Mouse (Mus musculus) neural tube, embryonic 13.5 days (tissue): ENCODE measurements around the gene Shd. TPM values are rescaled to one million over a fixed set of nuclear protein-coding genes. Genes with fewer than 3 reads are reported as not detected.

Experiments used
- ATAC-seq: fragments of 200-750 bp; cut with Nextera tagmentation; 2 replicates; pipeline ENCODE4 v1.8.0; 2017; ENCODE audit warnings: low read depth, mild to moderate bottlenecking, moderate TSS enrichment, moderate library complexity
- H3K27ac ChIP-seq: fragments of 300-500 bp; sonication (generic); replicated peaks from 2 replicates; pipeline ENCODE4 v1.5.1; 2015; ENCODE audit warnings: moderate library complexity, mild to moderate bottlenecking, inconsistent platforms
- H3K27me3 ChIP-seq: fragments of 300-500 bp; sonication (generic); 2 replicates; pipeline ENCODE4 v1.6.1; 2015; ENCODE audit warnings: mild to moderate bottlenecking, inconsistent platforms
- H3K36me3 ChIP-seq: fragments of 300-500 bp; sonication (generic); 2 replicates; pipeline ENCODE4 v1.6.1; 2015; ENCODE audit warnings: mild to moderate bottlenecking, inconsistent platforms
- H3K4me1 ChIP-seq: fragments of 300-500 bp; sonication (generic); replicated peaks from 2 replicates; pipeline ENCODE4 v1.6.1; 2015; ENCODE audit warnings: inconsistent platforms
- H3K4me2 ChIP-seq: fragments of 300-500 bp; sonication (generic); 2 replicates; pipeline ENCODE4 v1.6.1; 2015; ENCODE audit warnings: inconsistent platforms, mild to moderate bottlenecking, moderate library complexity
- H3K4me3 ChIP-seq: fragments of 300-500 bp; sonication (generic); 2 replicates; pipeline ENCODE4 v1.5.1; 2015; ENCODE audit warnings: mild to moderate bottlenecking, inconsistent platforms
- H3K9ac ChIP-seq: fragments of 300-500 bp; sonication (generic); 2 replicates; pipeline ENCODE4 v1.6.1; 2015; ENCODE audit warnings: moderate library complexity, mild to moderate bottlenecking, inconsistent platforms
- H3K9me3 ChIP-seq: fragments of 300-500 bp; sonication (generic); 2 replicates; pipeline ENCODE4 v1.6.1; 2016; ENCODE audit warnings: inconsistent platforms
- WGBS: fragments of 180-500 bp; shearing (Covaris S2); methylation state at CpG from one replicate; pipeline ENCODE4 v1.1.7; 2015; 5-methylcytosine and 5-hydroxymethylcytosine counted together
- polyA plus RNA-seq: library from polyadenylated mRNA; unstranded; fragments of >200 nt; fragmentation: Nextera tagmentation; extraction: Ambion mirVana; gene quantifications from 2 replicates; pipeline ENCODE4 v1.2.1, GENCODE M21; 2015

Shd gene
- polyA plus RNA-seq, 1 experiment from 2014 or later = 161 TPM

DNA sequence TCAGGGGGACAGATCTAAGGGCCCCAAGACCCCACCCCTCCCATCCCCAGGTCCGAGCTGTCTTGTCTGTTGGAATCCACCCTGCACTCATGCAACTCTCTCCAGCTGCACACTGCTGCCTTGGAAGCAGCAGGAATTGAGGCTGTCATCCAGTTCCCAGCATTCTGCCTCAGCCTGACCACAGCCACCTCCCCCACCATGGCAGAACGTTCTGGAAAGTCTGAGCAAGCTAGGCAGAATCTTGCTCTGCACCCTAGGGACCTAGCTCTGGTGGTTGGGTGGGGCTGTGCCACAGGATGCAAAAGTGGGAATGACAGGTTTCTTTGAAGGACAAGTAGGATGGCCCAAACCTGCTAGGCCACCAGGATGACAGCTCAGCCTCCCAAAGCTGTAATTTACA lies 54.2 kb downstream of the Shd start:
- no peak overlapping the region for H3K4me2 ChIP-seq
- ATAC-seq = no peak
- 81% methylated on average over 2 of the region's 2 CpGs for WGBS
- H3K36me3 ChIP-seq = peaks cover 31% of the 10 kb centered on the region
- no peak overlapping the region for H3K4me3 ChIP-seq
- H3K27me3 ChIP-seq = no peaks in the 10 kb centered on the region
- no peaks in the 10 kb centered on the region for H3K9me3 ChIP-seq
- H3K27ac ChIP-seq = no peak overlapping the region
- no peak overlapping the region for H3K9ac ChIP-seq
- H3K4me1 ChIP-seq = peaks cover 48% of the 10 kb centered on the region

DNA sequence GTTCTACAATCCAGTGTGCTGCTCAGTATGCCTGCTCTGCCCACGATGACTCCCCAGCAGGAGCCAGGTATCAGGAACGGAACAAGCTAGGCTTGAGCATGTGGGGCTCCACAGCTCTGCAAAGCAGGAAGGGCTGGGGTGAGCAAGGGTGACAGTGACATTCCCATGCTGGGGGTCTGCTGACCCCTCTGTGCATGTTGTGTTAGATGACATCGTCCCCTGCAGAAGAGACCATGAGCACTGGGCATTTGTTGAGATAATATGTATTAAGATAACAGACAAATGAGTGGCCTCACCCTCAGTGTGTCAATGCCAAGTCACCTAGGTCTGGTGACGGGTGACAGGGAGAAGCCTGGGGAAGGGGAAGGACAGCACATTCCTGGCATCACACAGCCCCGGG lies 54.7 kb downstream of the Shd start:
- peaks cover 51% of the 10 kb centered on the region for H3K4me1 ChIP-seq
- H3K4me2 ChIP-seq = no peak overlapping the region
- no peak for ATAC-seq
- no peak overlapping the region for H3K4me3 ChIP-seq
- H3K27ac ChIP-seq = no peak overlapping the region
- H3K9ac ChIP-seq = no peak overlapping the region
- no peaks in the 10 kb centered on the region for H3K27me3 ChIP-seq
- WGBS = 79% methylated on average over 5 of the region's 5 CpGs
- no peaks in the 10 kb centered on the region for H3K9me3 ChIP-seq
- H3K36me3 ChIP-seq = peaks cover 31% of the 10 kb centered on the region

Other genes starting within 250 kb of the Shd start
- gene Adgre4, start 220.5 kb upstream of the Shd start, polyA plus RNA-seq = 0.06 TPM in 1 of 2 replicates, not detected in the other
- 10.1 and 11.9 TPM in 2 replicates for gene Zfp119a, start 91.5 kb upstream of the Shd start, polyA plus RNA-seq
- 15.6 and 18.9 TPM in 2 replicates for gene Zfp959, start 78.4 kb upstream of the Shd start, polyA plus RNA-seq
- 9.0 and 9.6 TPM in 2 replicates for gene Zfp119b, start 21.0 kb upstream of the Shd start, polyA plus RNA-seq
- gene Ebi3, start 17.8 kb upstream of the Shd start, polyA plus RNA-seq = 4.1 and 5.1 TPM in 2 replicates
- 21.1 and 24.1 TPM in 2 replicates for gene Yju2, start 11.4 kb upstream of the Shd start, polyA plus RNA-seq
- 145 and 165 TPM in 2 replicates for gene Fsd1, start 16.0 kb downstream of the Shd start, polyA plus RNA-seq
- gene Stap2, start 35.1 kb downstream of the Shd start, polyA plus RNA-seq = 6.4 and 7.4 TPM in 2 replicates
- 156 and 174 TPM in 2 replicates for gene Mpnd, start 35.2 kb downstream of the Shd start, polyA plus RNA-seq
- gene Sh3gl1, start 66.2 kb downstream of the Shd start, polyA plus RNA-seq = 112 and 114 TPM in 2 replicates
- 6.3 and 8.0 TPM in 2 replicates for gene Chaf1a, start 70.0 kb downstream of the Shd start, polyA plus RNA-seq
- gene Ubxn6, start 104.6 kb downstream of the Shd start, polyA plus RNA-seq = 79.6 and 91.4 TPM in 2 replicates
- 140 and 150 TPM in 2 replicates for gene Hdgfl2, start 109.2 kb downstream of the Shd start, polyA plus RNA-seq
- 0.03 and 0.11 TPM in 2 replicates for gene Plin4, start 139.3 kb downstream of the Shd start, polyA plus RNA-seq
- gene Plin5, start 147.1 kb downstream of the Shd start, polyA plus RNA-seq = 0.83 and 0.93 TPM in 2 replicates
- gene Lrg1, start 151.5 kb downstream of the Shd start, polyA plus RNA-seq = 0.22 TPM in 1 of 2 replicates, not detected in the other
- gene Sema6b, start 169.9 kb downstream of the Shd start, polyA plus RNA-seq = 10.9 and 11.1 TPM in 2 replicates
- gene Tnfaip8l1, start 192.0 kb downstream of the Shd start, polyA plus RNA-seq = 8.5 and 9.1 TPM in 2 replicates
- 67.4 and 74.2 TPM in 2 replicates for gene Mydgf, start 213.5 kb downstream of the Shd start, polyA plus RNA-seq
- gene Dpp9, start 248.4 kb downstream of the Shd start, polyA plus RNA-seq = 25.7 and 26.3 TPM in 2 replicates